Mouse (Mus musculus) lung, adult 18-20 months (tissue): ENCODE measurements around the gene Gm21094.
"Not testable (repeated sequence)": the region's sequence is repeated elsewhere in the genome, so short reads cannot be mapped to it uniquely, and the experiment has no call there.

Experiments
- DNase-seq, 2 experiments: peaks; one replicate each; pipeline ENCODE4 v3.0.0; 2022; ENCODE audit warnings: mixed read lengths in 2 of 2

The Gm21094 gene

GRCm38 (mm10) chrY:32620343-32620742, at the start of gene Gm21094:
Gene Gm21094, minus strand, starts transcription at chrY:32620443.
- DNase-seq: not testable (repeated sequence)
